Mouse (Mus musculus): ENCODE results near the gene Lpar3.

Gene Lpar3

GRCm38 (mm10) chr3:146262536-146262935 is 41.8 kb downstream of the Lpar3 start:
- DNase-seq = no peak

- DNase-seq = no peak
Measured at GRCm38 (mm10) chr3:146264146-146264545, 43.4 kb downstream of the Lpar3 start.

GRCm38 (mm10) chr3:146265545-146266130 is 44.9 kb downstream of the Lpar3 start:
- DNase-seq = no peak

GRCm38 (mm10) chr3:146268024-146268801 is 47.5 kb downstream of the Lpar3 start:
- DNase-seq = no peak

- no peak for DNase-seq
Measured at GRCm38 (mm10) chr3:146274503-146274902, 53.7 kb downstream of the Lpar3 start.

GRCm38 (mm10) chr3:146275360-146276025 is 54.7 kb downstream of the Lpar3 start:
- no peak for DNase-seq

- no peak for DNase-seq
Measured at GRCm38 (mm10) chr3:146276026-146276409, 55.3 kb downstream of the Lpar3 start.

GRCm38 (mm10) chr3:146276991-146277390 is 56.2 kb downstream of the Lpar3 start:
- no peak for DNase-seq

- no peak for DNase-seq
Measured at GRCm38 (mm10) chr3:146277456-146277855, 56.7 kb downstream of the Lpar3 start.

- DNase-seq = no peak
Measured at GRCm38 (mm10) chr3:146278195-146279140, 57.7 kb downstream of the Lpar3 start.

GRCm38 (mm10) chr3:146283732-146284361 is 63.1 kb downstream of the Lpar3 start:
- DNase-seq = no peak

GRCm38 (mm10) chr3:146286118-146286517 is 65.4 kb downstream of the Lpar3 start:
- DNase-seq = no peak

GRCm38 (mm10) chr3:146291928-146292327 is 71.2 kb downstream of the Lpar3 start:
- DNase-seq = no peak

- DNase-seq = no peak
Measured at GRCm38 (mm10) chr3:146292515-146292914, 71.8 kb downstream of the Lpar3 start.

GRCm38 (mm10) chr3:146302451-146302850 is 81.7 kb downstream of the Lpar3 start:
- no peak for DNase-seq

GRCm38 (mm10) chr3:146303194-146303593 is 82.4 kb downstream of the Lpar3 start:
- no peak for DNase-seq

- DNase-seq = no peak
Measured at GRCm38 (mm10) chr3:146304556-146305405, 84.0 kb downstream of the Lpar3 start.

GRCm38 (mm10) chr3:146307341-146307740 is 86.6 kb downstream of the Lpar3 start:
- DNase-seq = no peak

- no peak for DNase-seq
Measured at GRCm38 (mm10) chr3:146307886-146308285, 87.1 kb downstream of the Lpar3 start.

- no peak for DNase-seq
Measured at GRCm38 (mm10) chr3:146309586-146309985, 88.8 kb downstream of the Lpar3 start.

- DNase-seq = no peak
Measured at GRCm38 (mm10) chr3:146311121-146311538, 90.4 kb downstream of the Lpar3 start.

All from cerebellum, adult 18-20 months (tissue).